Mouse (Mus musculus): ENCODE measurements around the gene Usp20.

The Usp20 gene

DNA sequence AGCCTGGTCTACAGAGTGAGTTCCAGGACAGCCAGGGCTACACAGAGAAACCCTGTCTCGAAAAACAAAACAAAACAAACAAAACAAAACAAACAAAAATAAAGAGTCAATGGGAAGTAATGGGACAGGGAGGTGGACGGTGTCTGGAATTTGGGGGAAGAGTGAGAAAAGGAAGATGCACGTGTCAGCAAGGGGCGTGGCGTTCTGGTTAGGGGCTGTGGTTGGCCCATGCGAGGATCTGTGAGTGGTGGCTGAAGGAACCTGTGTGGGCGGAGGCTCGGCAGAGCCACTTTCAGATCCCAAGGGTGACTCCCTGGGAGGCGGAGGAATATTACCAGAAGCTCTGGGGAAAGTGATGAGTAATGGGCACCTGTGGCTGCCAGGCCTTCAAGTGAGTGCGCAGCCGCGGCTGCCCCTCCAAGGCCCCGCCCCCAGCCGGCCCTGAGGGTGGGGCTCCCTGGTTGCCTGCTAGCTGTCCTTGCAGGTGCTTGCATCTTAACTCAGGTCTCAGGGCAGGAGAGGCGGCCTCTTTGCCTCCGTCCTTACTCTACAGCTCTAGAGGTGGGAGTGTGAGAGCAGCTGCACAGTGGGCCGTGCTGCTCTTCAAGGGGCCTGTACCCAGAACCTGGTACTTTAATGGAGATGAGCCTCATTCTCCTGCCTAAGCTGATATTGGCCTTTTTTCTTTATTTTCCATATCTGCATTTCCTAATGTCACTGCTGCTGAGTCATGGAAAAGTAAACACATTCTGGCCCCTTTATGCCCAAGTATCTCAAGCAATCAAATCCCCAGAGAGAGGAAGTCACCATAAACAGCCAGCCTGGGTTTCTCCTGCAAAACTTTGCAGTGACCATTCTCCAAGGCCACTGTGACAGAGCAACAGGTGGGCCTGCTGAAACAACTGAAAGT lies 3.3 kb downstream of the Usp20 start:
- DNase-seq (ENCODE audit: low read depth, low spot score) = peak; percentile 40

DNA sequence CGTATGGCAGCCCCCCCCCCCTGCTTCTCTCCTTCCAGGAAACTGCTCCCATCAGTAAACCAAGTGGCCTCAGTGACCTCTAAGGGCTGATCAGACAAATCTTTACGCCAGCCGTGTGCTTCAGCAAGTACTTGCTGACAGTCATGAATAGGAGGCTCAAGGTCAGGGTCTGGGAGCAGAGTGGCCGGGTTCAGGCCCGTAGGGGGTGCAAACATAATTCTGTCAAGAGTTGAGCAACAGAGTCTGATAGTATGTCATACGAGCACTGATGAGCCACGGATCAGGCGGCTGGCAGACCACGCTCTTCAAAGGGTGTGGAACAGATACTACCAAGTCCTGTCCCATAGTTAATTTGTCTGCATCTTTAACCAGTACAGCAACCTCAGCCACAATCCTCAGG lies 8.1 kb downstream of the Usp20 start:
- no peak for DNase-seq (ENCODE audit: low read depth, low spot score)

DNA sequence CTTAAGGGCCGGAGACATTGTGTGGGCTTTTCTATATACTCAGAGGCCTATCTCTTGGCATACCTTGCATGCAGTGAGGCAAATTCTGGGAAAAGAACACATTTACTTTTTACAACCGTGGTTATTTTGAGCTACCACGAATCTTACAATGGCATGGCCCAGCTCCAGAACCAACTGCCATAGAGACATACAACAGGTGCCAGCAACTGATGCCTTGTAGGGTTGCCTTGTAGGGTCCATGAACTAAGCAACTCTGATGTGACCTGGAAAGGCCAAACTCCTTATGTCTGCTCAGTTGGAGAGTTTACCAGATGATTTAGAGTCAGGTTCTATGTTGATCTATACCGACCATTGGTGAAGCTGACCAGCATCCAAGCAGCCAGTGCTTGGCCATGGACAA lies 12.8 kb downstream of the Usp20 start:
- no peak for DNase-seq (ENCODE audit: low read depth, low spot score)

DNA sequence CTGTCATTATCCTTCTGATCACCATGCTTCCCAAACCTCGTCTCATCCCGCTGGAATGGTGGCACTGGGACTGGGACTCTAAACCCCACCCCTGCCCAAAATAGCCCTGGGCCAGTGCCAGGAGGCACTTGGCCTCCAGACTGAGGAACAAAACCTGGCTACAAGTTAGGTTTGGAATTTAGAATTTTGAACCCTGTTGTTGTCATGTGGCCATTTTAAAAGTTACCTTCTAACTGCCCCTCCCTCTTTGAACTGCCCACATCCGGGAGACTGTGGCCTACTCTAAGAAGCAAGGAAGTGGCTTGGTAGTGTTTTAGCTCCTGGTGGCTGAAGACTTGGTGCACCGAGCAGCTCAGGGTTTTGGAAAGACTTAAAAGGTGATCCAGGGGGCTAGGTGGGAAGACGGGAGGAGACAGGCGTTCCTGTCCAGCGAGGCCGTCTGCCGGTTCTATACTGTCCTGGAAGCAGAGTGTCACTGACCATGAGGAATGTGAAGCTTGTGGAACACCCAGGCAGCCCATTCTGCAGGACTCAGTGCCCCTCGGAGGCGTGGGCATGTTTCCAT lies 13.4 kb downstream of the Usp20 start:
- no peak for DNase-seq (ENCODE audit: low read depth, low spot score)

DNA sequence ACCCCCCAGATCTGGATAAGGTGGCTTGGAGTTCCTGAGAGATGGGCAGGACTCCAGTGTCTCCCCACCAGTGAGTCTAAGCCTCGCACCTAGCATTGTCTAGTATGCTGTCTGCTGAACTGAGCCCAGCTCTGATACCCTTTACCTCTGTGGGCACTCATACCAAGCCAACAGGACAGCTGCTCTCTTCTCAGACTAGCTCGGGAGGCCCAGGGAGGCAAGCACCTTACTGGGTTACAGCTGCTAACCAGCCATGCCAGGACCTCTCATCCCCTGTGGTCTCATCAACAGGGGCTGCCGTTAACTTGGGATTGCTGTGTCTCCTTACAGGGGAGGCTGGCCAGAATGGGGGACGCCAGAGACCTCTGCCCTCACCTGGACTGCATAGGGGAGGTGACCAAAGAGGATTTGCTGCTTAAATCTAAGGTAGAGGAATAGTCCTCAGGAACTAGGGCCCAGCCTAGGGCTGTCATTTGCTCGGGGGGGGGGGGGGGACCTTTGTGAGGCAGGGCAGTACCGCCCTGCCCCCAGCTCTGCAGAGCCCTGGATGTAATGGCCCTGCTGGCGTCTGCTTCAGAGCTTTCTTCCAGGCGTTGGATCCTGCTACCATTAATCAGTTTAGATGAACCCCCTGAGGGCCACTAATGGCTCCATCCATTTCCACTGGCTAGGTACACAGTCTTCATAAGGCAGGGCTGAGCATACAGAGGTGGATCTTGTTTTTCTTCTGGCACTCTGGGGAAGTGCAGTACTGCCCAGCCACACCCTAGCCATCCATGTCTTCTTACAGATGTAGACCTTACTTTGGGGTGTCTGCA lies 16.6 kb downstream of the Usp20 start:
- DNase-seq (ENCODE audit: low read depth, low spot score) = no peak

DNA sequence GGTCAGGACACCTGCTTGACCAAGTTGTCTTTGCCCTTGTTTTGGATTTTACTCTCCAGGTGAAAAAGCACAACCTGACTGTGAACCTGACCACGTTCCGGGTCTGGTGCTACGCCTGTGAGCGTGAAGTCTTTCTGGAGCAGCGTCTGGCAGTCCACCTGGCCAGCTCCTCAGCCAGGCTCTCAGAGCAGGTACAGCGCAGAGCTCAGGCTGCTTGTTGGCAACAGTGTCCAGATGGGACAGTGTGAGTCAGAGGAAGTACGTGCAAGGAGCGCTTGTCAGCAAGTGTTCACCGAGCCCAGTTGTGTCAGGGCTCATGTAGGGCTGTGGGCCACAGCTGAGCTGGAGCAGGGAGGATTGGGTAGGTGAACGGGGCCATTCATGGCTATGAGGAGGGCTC lies 20.8 kb downstream of the Usp20 start:
- no peak for DNase-seq (ENCODE audit: low read depth, low spot score)

DNA sequence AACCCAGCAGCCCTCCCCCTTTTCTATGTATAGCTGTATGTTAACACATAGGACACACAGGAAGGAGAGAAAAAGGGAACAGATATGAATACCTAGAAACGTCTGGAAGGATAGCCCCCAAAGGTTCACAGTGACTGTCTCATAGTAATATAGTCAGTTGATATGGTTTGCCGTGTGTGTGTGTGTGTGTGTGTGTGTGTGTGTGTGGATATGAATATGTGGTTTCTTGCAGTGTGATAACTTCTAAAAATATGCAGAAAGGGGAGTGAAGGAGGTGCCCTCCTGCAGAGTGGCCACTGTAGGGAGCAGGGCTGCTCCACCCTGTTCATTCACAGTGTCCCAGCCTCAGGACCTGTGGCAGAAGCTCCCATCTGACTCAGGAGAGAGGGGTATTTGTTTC lies 23.4 kb downstream of the Usp20 start:
- no peak for DNase-seq (ENCODE audit: low read depth, low spot score)

DNA sequence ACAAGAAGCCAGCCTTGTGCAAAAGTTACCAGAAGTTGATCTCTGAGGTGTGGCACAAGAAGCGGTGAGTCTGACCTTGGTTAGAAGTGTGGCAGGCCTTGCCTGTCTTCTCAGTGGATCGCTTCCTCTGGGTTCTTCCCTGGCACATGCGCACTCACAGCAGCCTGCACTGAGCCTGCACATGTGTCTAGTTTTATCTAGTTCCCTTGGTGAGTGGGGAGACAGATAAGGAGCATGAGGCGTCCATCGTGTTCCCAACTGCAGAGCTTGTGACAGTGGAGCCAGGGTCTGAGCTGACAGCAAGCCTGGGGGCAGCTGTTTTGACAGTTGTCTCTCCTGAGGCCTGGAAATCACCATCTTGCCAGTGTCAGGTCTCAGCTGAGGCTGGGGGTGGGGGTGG lies 24.4 kb downstream of the Usp20 start:
- no peak for DNase-seq (ENCODE audit: low read depth, low spot score)

DNA sequence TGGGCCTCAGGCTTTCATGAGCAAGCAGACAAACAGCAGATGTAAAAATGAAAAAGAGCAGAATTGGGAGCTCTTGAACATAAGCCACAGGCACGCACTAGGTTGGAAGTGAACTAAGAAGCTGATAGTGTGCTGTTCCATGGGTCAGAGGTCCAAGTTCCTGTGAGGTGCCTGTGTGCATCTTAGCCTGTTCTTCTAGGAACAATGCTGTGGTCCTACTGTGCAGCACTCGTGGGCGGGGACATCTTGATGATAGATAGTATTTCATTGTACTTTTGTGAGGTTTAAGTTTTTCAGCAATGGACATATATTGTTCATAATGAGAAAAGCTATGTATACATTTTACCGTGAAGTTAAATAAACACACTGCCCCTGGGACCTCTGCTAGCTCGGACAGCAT lies 25.1 kb downstream of the Usp20 start:
- DNase-seq (ENCODE audit: low read depth, low spot score) = no peak

DNA sequence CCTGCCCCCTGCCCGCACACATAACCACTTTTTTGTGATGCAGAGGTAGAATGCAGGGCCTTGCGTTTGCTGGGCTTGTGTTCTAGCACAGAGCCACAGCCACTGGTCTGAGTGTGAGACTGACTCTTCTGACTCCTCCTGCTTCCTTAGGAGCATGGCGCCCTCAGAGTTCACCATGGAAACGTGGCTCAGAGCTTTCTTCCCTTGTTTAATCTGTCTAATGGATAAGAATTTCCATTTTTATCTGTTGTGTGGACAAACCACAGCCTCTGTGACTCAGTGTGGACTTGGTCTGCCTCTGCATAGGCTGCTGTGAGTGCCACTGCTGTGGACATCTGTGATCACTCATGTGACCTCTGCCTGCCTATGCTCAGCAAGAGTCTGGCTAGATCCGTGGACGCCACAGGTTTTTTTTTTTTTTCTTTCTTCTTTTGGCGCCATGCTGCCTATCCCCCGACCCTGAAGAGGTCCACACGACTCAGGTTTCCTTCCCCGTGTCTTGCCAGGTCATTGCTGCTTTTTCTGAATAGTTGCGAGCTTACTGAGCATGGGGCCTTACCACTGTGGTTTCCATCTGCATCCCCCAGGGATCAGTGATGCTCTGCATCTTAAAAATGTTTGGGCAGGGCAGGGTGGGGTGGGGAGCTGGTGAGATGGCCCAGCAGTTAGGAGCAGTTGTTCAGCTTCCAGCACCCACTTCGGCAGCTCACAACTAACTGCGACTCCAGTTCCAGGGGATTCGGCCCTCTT lies 31.5 kb downstream of the Usp20 start:
- no peak for DNase-seq (ENCODE audit: low read depth, low spot score)

DNA sequence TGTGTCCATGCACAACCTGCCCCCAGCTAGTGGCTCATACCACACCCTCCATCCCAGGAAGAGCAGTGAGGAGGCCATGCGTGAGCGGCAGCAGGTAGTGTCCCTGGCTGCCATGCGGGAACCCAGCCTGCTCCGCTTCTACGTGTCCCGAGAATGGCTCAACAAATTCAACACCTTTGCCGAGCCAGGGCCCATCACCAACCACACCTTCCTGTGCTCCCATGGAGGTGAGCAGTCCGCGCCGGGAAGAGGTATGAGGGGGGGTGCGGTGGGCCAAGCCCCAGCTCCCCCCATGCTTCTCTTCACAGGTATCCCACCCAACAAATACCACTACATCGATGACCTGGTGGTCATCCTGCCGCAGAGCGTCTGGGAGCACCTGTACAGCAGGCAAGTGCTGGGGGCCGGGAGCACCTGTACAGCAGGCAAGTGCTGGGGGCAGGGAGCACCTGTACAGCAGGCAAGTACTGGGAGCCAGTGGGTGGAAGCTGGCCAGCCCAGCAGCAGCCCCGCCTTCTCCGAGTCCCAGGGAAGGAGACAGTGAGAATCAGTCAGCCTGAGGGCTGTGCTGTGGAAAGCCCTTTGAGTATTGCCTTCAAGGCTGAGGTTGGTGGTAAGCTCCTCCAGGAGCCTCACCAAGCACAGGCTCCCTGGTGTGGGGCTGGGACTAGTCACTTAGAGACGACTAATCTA lies 35.7 kb downstream of the Usp20 start:
- DNase-seq (ENCODE audit: low read depth, low spot score) = no peak

DNA sequence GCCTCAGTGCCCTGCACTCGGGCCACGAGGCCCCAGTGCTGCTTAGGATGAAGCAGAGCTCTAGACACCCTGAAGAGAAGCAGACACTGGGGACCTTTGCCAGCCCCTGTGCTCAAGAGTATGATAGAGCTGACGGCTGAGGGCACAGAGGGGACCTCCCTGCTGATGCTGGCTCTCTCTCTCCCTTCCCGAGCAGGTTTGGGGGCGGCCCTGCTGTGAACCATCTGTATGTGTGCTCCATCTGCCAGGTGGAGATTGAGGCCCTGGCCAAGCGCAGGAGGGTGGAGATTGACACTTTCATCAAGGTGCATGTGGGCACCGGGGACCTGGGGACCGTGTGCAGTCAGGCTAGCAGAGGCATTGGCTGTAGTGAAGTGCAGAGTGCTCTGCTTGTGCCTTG lies 36.4 kb downstream of the Usp20 start:
- no peak for DNase-seq (ENCODE audit: low read depth, low spot score)

DNA sequence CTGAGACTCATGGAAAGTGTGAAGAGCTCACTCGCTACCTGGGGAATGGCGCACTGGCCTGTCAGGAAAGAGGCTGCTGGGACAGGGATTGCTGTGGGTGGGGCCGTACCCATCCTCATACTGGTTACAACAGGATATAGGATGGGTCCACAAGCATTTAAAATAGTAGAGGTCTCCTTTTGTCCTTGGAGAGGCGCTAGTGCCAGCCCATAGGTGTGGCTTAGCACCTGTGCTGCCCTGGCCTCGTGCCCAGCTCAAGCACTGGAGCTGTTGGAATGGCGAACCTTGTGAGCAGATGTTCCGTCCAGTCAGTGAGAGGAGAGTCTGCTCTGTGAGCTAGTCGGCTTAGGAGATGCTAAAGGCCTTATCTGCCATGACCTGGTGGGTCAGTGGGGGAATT lies 36.9 kb downstream of the Usp20 start:
- DNase-seq (ENCODE audit: low read depth, low spot score) = no peak

DNA sequence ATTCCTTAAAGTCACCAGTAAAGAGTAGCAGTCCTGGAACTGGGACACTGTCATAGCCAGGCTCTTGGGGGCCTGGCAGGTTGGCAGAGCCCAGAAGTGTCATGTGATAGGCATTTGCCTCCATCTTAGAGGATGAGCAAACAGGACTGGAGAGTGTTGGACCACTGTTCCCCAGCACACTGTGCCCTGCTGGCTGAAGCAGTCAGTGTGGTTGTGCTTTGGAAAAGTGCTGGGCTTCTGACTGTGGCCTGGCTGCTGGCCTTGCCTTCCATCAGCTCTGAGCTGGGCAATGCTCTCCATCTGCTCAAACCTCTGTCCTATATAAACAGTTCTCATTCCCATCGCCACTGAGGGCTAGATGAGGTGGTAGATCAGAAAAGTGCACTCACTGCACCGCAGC lies 38.1 kb downstream of the Usp20 start:
- DNase-seq (ENCODE audit: low read depth, low spot score) = no peak

DNA sequence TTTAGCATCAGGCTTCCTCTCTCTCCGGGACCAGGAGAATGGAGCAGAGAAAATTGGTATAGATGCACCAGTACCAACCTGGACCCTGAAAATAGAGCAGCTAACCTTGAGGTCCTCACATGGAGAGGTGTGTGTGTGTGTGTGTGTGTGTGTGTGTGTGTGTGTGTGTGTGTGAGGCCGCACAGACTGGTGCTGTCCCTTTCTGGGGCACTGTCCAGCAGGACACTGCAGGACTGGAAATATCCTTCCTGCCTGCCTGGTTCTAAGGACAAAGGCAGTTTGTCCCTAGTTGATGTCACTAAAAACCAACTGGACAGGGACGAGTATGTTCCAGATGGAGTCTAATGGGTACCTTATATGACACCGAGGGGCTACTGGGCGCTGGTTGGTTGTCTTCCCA lies 41.9 kb downstream of the Usp20 start:
- DNase-seq (ENCODE audit: low read depth, low spot score) = no peak

DNA sequence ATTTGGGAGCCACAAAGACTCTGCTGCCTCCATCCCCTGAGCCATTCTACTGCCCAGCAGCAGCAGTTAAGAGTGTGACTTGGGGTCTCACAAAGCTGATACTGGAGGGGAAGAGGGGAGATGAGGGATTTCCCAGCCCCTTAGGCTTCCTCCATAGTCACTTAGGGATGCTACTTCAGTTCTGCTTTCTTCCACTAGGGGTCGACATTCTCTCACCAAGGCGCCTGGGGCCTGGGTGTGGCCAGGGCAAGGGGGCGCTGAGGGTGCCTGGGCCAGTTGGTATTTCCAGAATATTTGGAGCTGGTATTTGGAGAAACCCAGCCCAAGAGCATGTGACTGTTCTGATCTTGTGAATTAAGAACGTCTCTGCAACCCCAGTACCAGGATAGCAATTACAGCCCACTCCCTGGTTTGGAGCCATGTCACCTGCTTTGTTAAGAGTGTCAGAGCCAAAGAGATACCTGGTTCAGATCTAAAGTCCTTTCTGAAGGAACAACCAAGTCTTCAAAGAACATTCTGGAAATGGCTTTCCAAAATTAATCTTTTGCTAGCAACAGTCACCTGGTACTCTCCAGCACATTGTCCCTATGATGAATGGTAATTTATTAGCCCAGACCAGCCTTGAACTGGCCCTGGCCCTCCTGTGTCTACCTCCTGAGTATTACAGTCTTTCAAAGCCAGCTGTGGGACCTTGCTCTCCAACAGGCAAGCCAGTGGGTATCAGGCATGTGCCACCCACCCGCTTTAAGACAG lies 42.7 kb downstream of the Usp20 start:
- peak; percentile 21 for DNase-seq (ENCODE audit: low read depth, low spot score)

DNA sequence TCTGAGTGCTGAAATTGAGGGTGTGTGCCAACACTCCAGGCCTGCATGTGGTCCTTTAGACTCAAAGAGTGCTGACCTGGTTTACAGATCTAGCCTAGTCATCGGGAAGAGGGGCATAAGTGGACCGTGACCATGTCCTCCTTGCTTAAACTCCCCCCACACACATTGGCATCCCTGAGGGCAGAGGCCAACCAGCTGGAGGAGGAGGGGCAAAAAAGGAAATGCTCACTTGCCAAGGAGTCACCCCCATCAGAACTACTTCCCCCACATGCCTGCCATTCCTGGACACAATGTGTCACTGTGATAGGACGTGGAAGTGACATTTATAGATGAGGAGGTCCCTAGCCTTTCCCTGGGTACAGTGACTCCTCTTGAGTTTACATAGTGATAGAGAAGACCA lies 43.4 kb downstream of the Usp20 start:
- no peak for DNase-seq (ENCODE audit: low read depth, low spot score)

DNA sequence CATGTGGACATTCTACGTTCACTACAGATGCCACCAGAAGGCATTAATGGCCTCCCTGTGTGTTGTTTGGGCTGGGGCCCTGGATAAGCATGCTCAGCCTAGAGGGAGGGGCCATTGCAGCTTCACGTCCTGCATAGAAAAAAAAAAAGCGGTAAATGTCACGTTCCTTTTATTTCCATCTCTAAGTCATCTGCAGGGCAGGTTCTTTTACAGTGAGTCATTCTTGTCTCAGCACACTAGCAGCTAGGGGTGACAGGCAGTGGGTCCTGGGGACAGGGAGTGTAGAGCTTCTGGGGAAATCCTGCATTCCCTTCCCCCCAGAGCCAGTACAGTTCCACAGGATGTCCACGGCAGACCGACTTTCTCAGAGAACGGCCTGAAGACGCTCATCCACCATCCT lies 44.6 kb downstream of the Usp20 start:
- DNase-seq (ENCODE audit: low read depth, low spot score) = no peak

DNA sequence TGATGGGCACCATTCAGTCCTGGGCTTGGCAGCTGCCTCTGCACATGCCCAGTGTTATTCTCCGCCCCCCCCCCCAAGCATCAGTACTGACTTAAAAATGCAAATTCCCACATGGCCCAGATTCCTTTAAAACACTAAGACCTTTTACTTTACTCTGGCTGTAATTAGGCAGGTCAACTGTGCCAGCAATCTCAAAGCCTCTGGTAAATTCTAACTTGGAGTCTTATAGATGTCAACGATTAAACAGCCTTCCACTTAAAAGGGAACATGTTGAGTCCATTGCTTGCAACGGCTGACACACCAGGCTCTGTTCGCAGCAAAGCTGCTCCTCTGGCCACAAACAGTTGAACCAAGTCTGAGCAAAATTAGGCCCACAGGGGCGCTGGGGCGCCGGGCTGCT lies 49.9 kb downstream of the Usp20 start:
- DNase-seq (ENCODE audit: low read depth, low spot score) = no peak

DNA sequence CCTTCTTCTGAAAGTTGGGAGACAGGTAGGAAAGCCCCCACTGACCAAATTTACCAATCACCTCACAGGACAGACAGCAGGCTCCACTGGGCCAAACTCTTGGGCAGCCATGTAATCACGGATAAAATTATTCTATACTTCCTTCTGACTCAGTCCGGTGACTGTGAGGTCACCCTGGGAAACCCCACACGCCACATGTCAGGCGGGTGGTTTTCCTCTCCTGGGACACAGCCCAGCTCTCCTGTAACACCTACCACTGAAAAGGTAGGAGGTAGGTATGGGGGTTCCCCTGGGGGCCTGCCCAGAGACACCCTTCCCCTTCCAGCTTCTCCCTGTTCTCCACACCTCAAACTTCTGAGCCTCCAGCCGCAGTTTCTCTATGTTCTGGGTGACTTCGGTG lies 54.7 kb downstream of the Usp20 start:
- no peak for DNase-seq (ENCODE audit: low read depth, low spot score)

DNA sequence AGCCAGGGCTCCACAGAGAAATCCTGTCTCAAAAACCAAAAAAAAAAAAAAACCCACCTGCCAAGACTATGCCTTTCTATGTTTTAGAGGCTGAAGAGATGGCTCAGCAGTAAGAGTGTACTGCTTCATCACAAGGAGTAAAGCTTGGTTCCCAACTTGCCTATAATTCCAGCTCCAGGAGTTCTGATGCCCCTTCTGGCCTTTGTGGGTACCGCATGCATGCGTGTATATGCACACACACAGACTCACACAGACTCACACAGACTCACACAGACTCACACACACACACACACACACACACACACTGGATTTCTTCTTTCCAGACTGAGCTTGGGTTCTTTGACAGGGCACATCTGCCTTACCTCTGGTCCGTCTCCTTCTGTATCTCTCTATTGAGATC lies 58.0 kb downstream of the Usp20 start:
- no peak for DNase-seq (ENCODE audit: low read depth, low spot score)
